In genomic region chr12:40501141-40501540, GRCm38 (mm10) we compare ENCODE assay signal across 25 mouse cellular contexts.
"Had no signal": no experiment of that assay in that cellular context is flagged by ENCODE, and none has a peak within 500 bp of the region (broad histone marks: within the 10 kb centered on the region; RNA-seq: fewer than 3 reads in every experiment).

No protein-coding gene starts in this region.

- H3K27ac ChIP-seq: embryonic facial prominence, embryonic 10.5 days; embryonic facial prominence, embryonic 12.5 days; embryonic facial prominence, embryonic 13.5 days; embryonic facial prominence, embryonic 15.5 days; forebrain, embryonic 10.5 days; forebrain, embryonic 12.5 days; forebrain, embryonic 13.5 days; forebrain, embryonic 15.5 days; heart, adult 2 months had no signal

- H3K27me3 ChIP-seq: embryonic facial prominence, embryonic 12.5 days; embryonic facial prominence, embryonic 13.5 days; embryonic facial prominence, embryonic 15.5 days; forebrain, embryonic 12.5 days; forebrain, embryonic 13.5 days; forebrain, embryonic 15.5 days had no signal

- DNase-seq: cerebellum, adult 18-20 months; cerebellum, adult 8-10 months; cerebellum, adult 9-11 months; cerebellum, postnatal 10 days; cerebellum, postnatal 14 days; cerebellum, postnatal 36 days; embryo, embryonic 11 days; forebrain, postnatal 0 days; gastrocnemius, postnatal 10 days; gastrocnemius, postnatal 14 days; gastrocnemius, postnatal 25 days; gastrocnemius, postnatal 36 days; heart, adult 18-20 months; heart, adult 2 months had no signal

- H3K4me2 ChIP-seq: embryonic facial prominence, embryonic 12.5 days; embryonic facial prominence, embryonic 13.5 days; embryonic facial prominence, embryonic 15.5 days; forebrain, embryonic 12.5 days; forebrain, embryonic 13.5 days; forebrain, embryonic 15.5 days had no signal

- H3K36me3 ChIP-seq: embryonic facial prominence, embryonic 10.5 days; embryonic facial prominence, embryonic 12.5 days; embryonic facial prominence, embryonic 13.5 days; embryonic facial prominence, embryonic 15.5 days; forebrain, embryonic 10.5 days; forebrain, embryonic 12.5 days; forebrain, embryonic 15.5 days had no signal

- H3K9ac ChIP-seq: embryonic facial prominence, embryonic 12.5 days; embryonic facial prominence, embryonic 13.5 days; embryonic facial prominence, embryonic 15.5 days; forebrain, embryonic 12.5 days; forebrain, embryonic 13.5 days; forebrain, embryonic 15.5 days; forebrain, postnatal 0 days had no signal

- ATAC-seq: forebrain, embryonic 13.5 days; forebrain, embryonic 14.5 days; forebrain, embryonic 15.5 days; forebrain, embryonic 16.5 days; forebrain, postnatal 0 days had no signal

- H3K4me3 ChIP-seq: embryonic facial prominence, embryonic 10.5 days; embryonic facial prominence, embryonic 12.5 days; embryonic facial prominence, embryonic 13.5 days; embryonic facial prominence, embryonic 15.5 days; erythroblast, embryonic 14.5 days; forebrain, embryonic 10.5 days; forebrain, embryonic 12.5 days; forebrain, embryonic 13.5 days; forebrain, embryonic 15.5 days; heart, adult 2 months had no signal

- H3K9me3 ChIP-seq: embryonic facial prominence, embryonic 10.5 days; embryonic facial prominence, embryonic 12.5 days; embryonic facial prominence, embryonic 13.5 days; embryonic facial prominence, embryonic 15.5 days; forebrain, embryonic 10.5 days; forebrain, embryonic 12.5 days; forebrain, embryonic 13.5 days; forebrain, embryonic 15.5 days had no signal
